Mouse (Mus musculus) forelimb bud, embryonic 11.5 days (tissue): ENCODE data around the gene Pcf11.

Experiments
- DNase-seq: peaks from one replicate; pipeline ENCODE4 v3.0.0-alpha.2; 2012; ENCODE audit warnings: low read depth, low spot score

Pcf11 gene

DNA sequence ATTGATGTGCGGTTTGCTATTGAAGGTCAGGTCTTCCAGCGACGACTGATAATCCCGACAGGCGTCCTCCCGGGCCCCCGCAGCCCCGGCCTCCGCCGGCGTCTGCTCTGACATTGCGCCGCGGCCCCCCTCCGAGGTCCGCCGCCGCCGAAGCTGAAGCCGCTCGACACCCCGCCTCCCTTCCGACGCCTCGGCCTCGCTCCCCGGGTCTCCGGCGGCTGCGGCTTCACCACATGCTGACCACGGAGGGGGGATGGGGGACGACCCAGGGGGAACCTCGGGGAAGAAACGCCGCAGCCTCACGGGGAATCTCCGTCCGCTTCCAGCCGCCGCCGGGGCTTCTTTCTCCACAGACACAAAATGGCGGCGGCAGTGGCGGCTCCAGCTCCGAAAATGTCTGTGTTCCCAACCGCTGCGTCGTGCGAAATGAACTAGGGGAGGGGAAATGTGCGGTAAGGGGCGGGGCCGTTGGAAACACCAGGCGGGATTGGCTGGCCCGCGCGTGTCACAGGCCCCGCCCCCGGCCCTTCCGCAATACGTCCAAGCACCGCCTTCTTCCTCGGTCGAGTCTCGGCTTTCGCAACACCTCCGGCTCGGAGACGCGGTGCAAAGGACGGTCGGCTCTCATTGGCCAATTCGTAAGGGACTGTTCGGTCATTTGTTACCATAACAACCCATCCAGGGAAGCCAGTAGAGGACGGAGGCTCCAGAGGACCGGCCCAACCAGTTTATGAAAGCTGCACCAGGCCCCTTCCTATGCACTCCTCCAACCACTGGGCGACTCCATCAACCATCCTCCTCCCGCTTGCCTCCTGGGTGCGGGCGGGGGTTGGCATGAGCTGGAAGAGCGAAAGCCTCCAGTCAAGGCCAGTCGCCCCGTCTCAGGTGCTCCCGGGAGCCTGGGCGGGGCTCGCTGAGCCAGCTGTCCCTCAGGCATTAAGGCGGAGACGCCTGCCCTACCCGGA lies at the start of gene Pcf11:
TSS of gene Pcf11 (minus strand) at position 428 of the 965 bp plus-strand sequence.
- peak; percentile 99 for DNase-seq

DNA sequence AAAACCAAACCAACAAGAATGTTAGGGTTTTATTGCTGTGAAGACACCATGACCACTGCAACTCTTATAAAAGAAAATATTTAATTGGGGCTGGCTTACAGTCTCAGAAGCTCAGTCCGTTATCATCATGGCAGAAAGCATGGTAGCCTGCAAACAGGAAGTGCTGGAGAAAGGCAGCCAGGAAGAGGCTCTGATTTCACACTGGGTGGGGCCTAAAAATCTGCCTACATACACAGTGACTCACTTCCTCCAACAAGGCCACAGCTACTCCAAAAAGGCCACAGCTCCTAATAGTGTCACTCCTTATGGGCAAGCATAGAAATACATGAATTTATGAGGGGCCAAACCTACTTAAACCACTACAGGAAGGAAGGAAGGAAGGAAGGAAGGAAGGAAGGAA lies 45.3 kb upstream of the Pcf11 start:
- no peak for DNase-seq

DNA sequence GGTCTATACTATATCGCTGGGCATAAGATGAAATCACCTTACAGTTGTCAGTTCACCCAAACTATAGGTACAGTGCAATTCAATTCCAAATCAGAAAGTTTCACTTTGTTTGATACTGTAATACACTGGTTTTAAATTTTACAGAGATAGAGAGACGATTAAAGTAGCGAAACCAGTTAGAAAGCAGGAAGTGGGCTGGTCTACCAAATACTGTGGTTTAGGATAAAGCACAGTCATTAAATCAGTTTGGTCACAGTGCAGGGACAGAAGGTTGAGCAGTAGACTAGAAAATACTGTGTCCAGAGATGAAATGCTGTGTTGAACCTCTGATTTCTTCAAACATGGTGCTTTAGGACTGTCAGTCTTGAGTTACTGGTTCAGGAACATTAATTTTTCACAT lies 41.9 kb upstream of the Pcf11 start:
- no peak for DNase-seq

DNA sequence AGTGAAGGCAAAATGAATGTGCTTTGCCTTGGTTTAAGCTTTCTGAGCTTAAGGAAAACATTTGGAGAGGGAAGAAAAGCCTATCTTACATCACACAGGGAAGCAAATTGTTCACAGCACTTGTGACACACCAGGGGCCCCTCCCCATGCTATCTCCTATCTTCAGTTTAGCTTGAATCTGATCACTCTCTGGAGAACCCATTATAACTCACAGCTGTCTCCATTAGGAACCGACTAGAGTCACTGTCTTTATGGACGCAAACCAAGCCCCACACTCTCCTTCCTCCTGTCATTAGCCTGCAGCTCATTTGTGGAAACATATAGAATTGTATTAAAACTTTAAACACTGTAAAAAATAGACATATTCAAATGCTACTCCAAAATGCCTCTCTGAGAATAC lies 39.8 kb upstream of the Pcf11 start:
- DNase-seq, result no peak

DNA sequence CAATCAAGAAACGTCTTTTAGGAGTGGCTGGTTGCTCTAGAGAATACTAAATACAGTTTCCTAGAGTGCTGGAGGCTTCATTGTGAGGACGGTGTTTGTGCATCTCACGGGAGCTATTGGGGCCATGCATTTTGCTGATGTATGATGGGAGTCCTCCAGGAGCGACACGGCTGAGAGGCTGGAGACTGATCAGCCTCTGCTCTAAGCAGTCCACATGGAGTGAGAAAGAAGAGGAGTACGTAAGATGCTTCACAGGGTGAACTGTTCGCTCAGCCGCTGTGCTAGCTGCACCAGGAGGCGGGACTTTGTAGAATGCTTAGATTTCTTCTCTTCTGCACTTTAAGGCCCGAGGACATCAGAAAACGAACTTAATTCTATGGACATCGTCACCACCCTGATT lies 37.0 kb upstream of the Pcf11 start:
- DNase-seq, result no peak

DNA sequence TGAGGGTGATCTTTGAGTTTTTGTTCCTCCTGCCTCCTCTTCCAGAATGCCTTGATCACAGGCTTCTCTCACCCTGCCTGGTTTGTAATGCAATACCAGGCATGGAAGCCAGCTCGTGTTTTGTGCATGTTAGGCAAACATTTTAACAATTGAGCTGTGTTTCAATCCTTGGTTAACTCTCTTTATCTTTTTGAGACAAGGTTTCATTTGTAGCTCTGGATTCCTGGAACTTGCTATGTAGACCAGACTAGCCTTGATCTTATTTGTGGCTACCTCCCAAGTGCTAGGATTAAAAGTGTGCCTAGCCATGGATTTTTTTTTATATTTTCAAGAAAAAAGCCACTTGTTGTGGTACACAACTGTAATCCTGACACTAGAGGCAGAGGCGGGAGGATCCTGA lies 35.8 kb upstream of the Pcf11 start:
- DNase-seq, result no peak

DNA sequence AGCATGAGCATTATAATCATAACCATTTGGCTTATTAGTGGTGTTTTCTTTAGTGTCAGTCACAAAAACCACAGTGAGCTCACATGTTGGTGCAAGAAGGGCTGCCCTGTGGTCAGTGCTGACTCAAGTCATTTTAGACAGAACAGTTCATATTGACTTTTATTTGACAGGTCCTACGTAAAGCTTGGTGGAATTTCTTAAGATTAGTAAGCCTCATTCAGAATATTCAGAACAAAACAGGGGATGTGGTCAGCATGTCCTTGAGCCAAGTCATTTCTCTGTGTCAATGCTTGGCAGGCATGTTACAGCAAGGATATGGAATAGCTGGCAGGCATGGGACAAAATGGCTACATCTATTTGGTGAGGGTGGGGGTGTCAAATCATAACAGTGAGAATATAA lies 33.9 kb upstream of the Pcf11 start:
- no peak for DNase-seq

DNA sequence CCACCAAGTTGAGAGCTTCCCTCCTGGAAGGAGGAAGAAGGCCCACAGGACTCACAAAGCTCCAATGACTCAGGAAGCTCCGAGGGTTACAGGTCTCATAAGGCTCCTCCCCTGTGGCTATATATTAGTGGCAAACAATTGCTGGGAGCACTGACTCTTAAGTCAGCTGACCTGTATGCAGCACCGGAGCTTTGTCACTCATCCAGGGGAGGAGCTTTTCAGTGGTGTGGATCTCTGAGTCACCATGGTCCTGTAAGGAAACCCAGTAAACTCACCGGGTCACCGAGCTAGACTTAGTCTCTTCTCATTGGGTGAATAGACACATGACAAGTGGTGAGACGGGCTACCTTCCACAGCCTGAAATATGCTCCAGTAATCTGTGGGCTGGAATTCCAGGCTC lies 29.0 kb upstream of the Pcf11 start:
- no peak for DNase-seq

DNA sequence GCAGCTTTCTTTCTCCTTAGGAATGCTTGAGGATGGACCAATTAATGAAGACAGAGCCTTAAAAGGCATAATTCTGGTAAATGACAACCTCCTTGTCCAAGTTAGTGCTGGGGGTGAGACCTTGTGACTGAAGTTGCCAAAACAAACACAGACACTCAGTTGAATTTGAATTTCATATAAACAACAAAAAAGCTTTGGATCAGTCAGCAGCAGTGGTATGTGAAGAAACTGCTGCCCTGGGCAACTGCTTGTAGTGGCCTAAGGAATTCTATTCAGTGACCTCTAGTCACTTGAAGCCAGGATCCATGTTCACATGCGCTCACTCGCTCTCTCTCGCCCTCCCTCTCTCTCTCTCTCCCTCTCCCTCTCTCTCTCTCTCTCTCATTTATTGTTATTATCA lies 26.7 kb upstream of the Pcf11 start:
- DNase-seq, result no peak

DNA sequence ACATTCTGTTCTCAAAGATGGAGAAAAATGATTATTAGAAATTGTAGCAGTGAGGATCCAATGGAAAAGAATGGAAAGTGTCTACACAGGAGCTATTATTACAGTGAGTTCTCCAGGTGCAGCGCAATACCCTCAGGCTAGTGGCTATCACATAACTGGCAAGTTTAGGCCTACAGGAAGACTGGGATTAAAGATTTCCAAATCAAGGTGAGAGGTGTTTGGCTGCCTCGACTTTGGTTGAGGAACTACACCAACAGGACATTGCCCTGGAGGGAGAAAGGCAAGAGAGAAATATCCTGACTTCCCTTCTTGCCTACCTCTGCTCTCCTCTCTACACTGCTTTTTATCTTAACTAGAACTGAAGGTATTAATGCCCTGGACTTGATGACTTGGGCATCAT lies 19.4 kb upstream of the Pcf11 start:
- DNase-seq, result no peak

DNA sequence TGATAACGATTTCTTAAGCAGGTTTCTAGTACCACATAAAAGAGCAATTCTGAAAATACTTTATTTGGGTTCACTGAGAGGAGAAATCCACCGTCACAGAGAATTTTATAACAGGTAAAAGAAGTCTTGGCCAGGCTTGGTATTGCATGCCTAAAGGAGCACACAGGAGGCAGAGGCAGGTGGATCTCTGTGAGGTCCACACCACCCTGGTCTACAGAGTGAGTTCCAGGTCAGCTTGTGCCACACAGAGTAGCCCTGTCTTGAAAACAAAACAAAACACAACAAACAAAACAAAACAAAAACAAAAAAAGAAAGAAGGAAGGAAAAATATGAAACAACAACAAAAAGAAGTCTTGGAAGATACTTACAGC lies 18.6 kb upstream of the Pcf11 start:
- DNase-seq, result no peak

DNA sequence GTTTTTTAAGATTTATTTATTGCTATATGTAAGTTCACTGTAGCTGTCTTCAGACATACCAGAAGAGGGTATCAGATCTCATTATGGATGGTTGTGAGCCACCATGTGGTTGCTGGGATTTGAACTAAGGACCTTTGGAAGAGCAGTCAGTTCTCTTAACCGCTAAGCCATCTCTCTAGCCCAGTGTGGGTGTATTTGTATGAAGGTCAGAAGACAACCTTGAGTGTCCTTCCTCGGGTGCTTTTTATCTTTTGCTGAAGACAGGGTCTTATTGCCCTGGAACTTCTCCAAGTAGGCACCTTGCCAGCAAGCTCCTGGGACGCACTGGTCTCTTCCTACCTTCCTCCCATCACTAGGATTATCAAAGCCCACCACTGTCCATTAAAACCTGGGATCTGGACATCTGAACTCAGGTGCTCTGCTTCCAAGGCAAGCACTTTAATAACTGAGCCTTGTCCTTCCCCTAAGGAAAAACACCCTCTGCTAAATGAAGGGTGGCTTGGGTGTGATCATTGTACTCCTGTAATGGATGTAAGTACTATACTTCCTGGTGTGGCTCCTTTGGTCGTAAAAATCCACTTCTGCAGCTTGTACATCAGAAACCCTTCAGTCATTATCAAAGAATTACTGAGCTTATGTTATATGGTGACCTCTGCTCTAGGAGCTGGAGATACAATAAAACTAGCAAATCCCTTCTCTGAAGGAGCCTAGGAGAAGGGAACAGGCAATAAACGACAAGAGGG lies 18.0 kb upstream of the Pcf11 start:
- no peak for DNase-seq

DNA sequence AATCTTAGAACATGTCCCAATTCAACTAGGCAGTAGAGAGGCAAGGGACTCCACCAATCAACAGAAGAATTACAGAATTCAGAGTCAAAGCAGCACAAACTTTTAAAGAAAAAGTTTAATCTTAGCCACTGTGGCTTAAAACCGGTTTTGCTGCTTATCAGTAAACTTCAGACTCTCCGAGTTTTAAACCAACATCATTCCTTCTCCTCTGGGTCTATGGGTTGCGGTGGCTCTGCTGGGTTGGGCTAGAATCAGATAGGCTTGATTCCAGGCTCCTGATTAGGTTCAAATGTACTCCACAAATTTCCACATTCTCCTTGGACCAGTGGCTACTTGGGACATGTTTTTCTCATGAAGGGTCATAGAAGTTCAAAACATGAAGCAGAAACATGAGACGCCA lies 7.6 kb upstream of the Pcf11 start:
- DNase-seq, result no peak

DNA sequence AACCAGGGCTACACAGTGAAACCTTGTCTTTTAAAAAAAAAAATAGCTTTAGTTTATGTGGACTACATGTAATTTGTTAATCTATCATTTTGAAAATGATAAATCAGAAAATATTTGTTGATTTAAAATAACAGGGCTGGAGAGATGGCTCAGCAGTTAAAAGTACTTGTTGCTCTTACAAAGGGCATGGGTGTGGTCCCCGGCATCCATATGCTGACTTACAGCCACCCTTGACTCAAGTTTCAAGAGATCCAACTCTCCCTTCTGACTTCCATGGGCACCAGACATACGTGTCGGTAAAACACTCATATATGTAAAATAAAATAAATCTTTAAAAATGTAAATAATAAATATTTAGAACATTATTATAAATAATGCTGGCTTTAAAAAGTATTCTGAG lies 5.4 kb upstream of the Pcf11 start:
- no peak for DNase-seq

DNA sequence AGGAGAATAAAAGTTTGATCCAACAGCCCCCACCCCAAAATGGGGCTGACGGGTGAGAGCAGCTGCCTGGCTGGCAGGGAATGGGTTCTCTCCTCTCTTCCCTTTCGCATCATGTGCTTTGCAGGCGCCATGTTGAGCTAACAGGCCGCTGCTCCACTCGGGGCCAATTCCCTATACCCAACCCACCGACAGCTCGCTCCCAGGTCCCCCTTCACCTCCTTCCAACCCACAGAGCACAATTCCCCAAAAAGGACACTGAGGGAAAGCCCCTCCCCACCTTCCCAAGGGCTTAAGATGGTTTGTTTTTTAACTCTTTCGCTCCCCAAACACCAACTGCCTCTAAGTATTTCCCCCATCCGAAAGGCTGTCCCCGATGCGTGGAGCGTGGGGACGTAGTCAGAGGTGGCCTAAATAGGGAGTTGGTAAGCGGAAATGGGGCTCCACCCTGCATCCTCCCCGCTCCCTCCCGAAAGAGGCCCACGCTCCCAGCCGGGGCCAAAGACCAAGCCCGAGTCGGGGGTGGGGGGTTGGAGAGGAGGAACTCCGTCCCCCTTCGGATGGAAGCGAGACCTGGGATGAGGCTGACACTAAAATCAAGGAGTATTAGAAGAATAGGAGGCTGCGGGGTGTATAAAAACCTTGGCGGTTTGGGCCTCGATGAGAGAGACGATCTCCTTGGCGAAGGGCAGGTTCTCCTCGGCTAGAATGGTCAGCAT lies 785 bp downstream of the Pcf11 start:
- DNase-seq, result peak; percentile 33

DNA sequence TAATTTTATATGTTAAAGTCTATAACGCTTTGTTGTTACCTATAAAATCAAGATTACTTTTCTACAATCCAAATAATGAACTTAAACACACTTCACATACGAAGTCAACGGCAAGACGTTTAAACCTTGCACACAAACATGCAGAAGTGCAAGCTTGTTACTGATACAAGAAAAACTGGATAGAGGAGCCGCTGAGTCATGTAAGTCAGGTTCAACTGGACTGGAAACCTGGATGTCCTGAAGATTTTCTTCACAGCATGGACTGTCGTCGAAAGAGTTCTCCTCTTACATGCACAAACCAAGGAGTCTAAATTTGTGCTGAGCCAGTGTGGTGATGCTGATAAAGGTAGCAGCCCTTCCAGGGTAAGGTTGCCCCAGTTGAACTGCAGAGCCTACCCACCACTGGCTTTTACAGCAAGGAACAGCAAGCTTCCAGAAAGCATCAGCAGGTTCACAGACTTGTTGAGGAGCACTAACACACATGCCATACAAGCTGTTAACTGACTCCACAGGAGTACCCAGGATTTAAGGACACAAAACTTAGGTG lies 3.4 kb downstream of the Pcf11 start:
- DNase-seq, result no peak

DNA sequence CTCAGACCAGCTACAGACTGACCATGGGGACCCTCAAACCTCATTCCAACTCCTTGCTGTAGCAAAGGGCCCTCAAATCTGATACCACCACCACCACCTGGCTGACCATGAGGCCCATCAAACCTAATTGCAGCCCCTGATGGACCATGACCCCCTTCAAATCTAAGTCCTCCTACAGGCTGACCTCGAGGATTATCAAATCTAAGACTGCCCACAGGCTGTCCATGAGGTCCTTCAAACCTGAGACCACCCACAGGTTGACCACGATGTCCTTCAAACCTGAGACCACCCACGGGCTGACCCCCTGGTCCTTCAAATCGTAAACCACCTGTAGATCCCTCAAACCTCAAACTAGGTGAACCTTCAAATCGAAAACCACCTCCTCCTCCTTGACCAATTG lies 11.7 kb downstream of the Pcf11 start:
- DNase-seq, result no peak

DNA sequence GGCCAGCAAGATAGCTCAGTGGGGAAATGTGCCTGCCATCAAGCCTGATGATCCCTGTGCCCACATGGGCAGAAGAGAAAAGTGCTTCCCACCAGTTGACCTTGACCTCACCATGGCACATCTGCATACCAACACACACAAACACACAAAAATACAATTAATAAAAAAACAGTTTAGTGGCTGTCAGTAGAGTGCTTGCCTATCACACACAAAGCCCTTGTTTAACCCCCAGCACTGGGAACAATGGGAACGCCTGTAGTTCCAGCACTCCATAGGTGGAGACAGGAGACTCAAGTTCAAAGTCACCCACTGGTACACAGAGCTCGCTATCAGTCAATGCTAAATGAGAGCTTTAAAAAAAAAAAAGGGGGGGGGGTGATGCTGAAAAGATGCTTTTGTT lies 13.3 kb downstream of the Pcf11 start:
- no peak for DNase-seq

DNA sequence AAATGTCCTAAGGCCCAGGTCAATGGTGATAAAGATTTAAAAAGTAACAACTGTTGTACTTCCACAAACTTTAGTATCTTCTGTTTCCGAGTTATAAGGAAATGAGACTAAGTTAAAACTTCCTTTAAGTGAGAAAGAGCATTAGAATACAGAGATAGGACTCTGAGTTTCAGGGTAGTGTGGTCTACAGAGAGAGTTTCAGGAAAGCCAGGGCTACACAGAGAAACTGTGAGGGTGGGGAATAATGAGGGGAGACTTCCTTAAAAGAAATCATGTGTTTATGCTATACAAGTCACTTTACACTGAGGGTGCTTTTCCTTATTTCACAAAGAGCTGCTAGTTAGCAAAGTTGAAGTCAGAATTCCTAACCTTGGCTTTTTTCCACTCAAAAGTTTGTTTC lies 16.4 kb downstream of the Pcf11 start:
- no peak for DNase-seq

DNA sequence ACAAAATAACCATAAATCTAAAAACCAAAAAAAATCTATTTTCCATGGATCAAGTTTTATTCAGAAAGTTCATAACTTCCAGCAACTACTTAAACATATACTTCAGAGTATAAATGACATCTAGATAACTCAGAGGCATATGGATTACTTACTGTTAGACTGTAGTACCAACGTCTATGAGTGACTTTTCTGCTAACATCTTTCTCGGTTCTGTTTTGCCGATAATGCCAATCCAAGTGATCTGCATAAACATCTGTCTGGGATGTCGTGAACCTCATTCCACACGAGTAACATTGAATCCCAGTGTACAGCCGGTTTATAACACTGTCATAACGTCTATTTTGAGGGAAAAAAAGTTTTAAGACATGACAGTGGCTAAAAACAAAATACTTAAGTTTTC lies 21.9 kb downstream of the Pcf11 start:
- no peak for DNase-seq

DNA sequence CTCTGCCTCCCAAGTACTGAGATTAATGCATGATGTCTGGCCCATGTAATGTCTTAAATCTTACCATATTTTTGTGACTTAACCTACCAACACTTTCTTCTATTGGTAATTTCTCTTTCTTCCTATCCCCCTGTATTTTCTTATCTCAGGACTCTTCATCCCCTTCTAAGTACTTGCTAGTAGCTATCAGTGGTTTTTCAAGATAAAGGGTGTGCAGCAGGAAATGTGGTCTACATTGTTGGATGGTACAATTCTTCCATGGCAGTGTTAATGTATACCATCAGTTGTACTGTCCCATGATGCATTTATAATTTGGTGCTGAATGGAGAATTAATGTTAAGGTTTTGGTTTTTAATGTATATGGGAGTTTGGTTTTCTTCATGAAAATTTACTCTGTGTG lies 27.4 kb downstream of the Pcf11 start:
- DNase-seq, result no peak

DNA sequence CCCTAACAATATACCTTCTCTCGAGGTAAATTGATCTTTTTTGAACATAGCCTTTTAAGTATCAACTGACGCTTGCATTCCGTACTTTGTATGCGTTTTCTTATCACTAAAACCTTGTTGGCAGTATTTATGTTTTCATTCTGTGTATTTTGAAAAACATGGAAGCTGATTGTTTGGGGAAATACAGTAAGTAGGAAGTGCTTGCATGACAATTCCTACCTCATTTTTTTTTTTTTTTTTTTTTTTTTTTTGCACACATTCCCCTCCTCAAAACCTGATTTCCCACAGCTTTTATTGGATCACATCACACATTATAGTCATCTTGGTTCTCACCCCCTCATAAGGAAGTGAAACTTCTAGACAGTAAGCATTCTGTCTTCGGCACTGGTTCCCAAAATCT lies 31.7 kb downstream of the Pcf11 start:
- DNase-seq, result no peak
